Mouse (Mus musculus): ENCODE results near the gene Pnkp. TPM values are rescaled to one million over a fixed set of nuclear protein-coding genes. Genes with fewer than 3 reads are reported as not detected.

Pnkp gene
- polyA plus RNA-seq, 1 experiment from 2014 or later: 23.3 TPM

MicroRNAs within 50 kb of the gene (microRNA counts, 519-probe panel; counts per million panel counts)
- not detected for microRNA mmu-miR-707

Small RNA genes within 50 kb of the gene (microRNA-seq; reads per million reads assigned to microRNA genes)
- not detected for gene Mir707

Other genes with a start within 250 kb of the Pnkp start
- 0.59 and 1.0 TPM in 2 replicates for gene Myh14, start 186.3 kb upstream of the Pnkp start, polyA plus RNA-seq (2016; fragmentation: Nextera tagmentation; extraction: Ambion mirVana)
- not detected in 2 replicates for gene Izumo2, start 148.4 kb upstream of the Pnkp start, polyA plus RNA-seq (2016; fragmentation: Nextera tagmentation; extraction: Ambion mirVana)
- gene Vrk3, start 108.7 kb upstream of the Pnkp start, polyA plus RNA-seq (2016; fragmentation: Nextera tagmentation; extraction: Ambion mirVana): 29.4 and 32.2 TPM in 2 replicates
- gene Zfp473, start 106.1 kb upstream of the Pnkp start, polyA plus RNA-seq (2016; fragmentation: Nextera tagmentation; extraction: Ambion mirVana): 0.78 and 0.98 TPM in 2 replicates
- gene Nup62, start 41.1 kb upstream of the Pnkp start, polyA plus RNA-seq (2016; fragmentation: Nextera tagmentation; extraction: Ambion mirVana): 90.9 and 93.3 TPM in 2 replicates
- 0.78 and 1.1 TPM in 2 replicates for gene Il4i1, start 40.8 kb upstream of the Pnkp start, polyA plus RNA-seq (2016; fragmentation: Nextera tagmentation; extraction: Ambion mirVana)
- 2.6 and 2.7 TPM in 2 replicates for gene Atf5, start 40.5 kb upstream of the Pnkp start, polyA plus RNA-seq (2016; fragmentation: Nextera tagmentation; extraction: Ambion mirVana)
- 105 and 108 TPM in 2 replicates for gene Akt1s1, start 8.1 kb upstream of the Pnkp start, polyA plus RNA-seq (2016; fragmentation: Nextera tagmentation; extraction: Ambion mirVana)
- 60.0 and 61.2 TPM in 2 replicates for gene Tbc1d17, start 8.1 kb upstream of the Pnkp start, polyA plus RNA-seq (2016; fragmentation: Nextera tagmentation; extraction: Ambion mirVana)
- gene Ptov1, start 12.6 kb downstream of the Pnkp start, polyA plus RNA-seq (2016; fragmentation: Nextera tagmentation; extraction: Ambion mirVana): 308 and 321 TPM in 2 replicates
- gene Med25, start 35.6 kb downstream of the Pnkp start, polyA plus RNA-seq (2016; fragmentation: Nextera tagmentation; extraction: Ambion mirVana): 76.8 and 81.2 TPM in 2 replicates
- gene Fuz, start 38.9 kb downstream of the Pnkp start, polyA plus RNA-seq (2016; fragmentation: Nextera tagmentation; extraction: Ambion mirVana): 12.0 and 12.6 TPM in 2 replicates
- 74.5 and 77.2 TPM in 2 replicates for gene Ap2a1, start 72.4 kb downstream of the Pnkp start, polyA plus RNA-seq (2016; fragmentation: Nextera tagmentation; extraction: Ambion mirVana)
- 0.19 TPM in 1 of 2 replicates, not detected in the other for gene Tsks, start 86.1 kb downstream of the Pnkp start, polyA plus RNA-seq (2016; fragmentation: Nextera tagmentation; extraction: Ambion mirVana)
- 10.7 and 11.5 TPM in 2 replicates for gene Cpt1c, start 117.7 kb downstream of the Pnkp start, polyA plus RNA-seq (2016; fragmentation: Nextera tagmentation; extraction: Ambion mirVana)
- 377 and 394 TPM in 2 replicates for gene Prmt1, start 129.4 kb downstream of the Pnkp start, polyA plus RNA-seq (2016; fragmentation: Nextera tagmentation; extraction: Ambion mirVana)
- 59.5 and 60.8 TPM in 2 replicates for gene Irf3, start 140.5 kb downstream of the Pnkp start, polyA plus RNA-seq (2016; fragmentation: Nextera tagmentation; extraction: Ambion mirVana)
- gene Bcl2l12, start 141.6 kb downstream of the Pnkp start, polyA plus RNA-seq (2016; fragmentation: Nextera tagmentation; extraction: Ambion mirVana): 42.1 and 42.5 TPM in 2 replicates
- 37.0 and 41.2 TPM in 2 replicates for gene Scaf1, start 159.2 kb downstream of the Pnkp start, polyA plus RNA-seq (2016; fragmentation: Nextera tagmentation; extraction: Ambion mirVana)
- 79.3 and 79.4 TPM in 2 replicates for gene Rras, start 160.8 kb downstream of the Pnkp start, polyA plus RNA-seq (2016; fragmentation: Nextera tagmentation; extraction: Ambion mirVana)
- gene Prr12, start 195.7 kb downstream of the Pnkp start, polyA plus RNA-seq (2016; fragmentation: Nextera tagmentation; extraction: Ambion mirVana): 7.1 and 7.2 TPM in 2 replicates
- gene Nosip, start 205.3 kb downstream of the Pnkp start, polyA plus RNA-seq (2016; fragmentation: Nextera tagmentation; extraction: Ambion mirVana): 43.3 and 45.7 TPM in 2 replicates
- 13.6 and 14.0 TPM in 2 replicates for gene Prrg2, start 205.5 kb downstream of the Pnkp start, polyA plus RNA-seq (2016; fragmentation: Nextera tagmentation; extraction: Ambion mirVana)
- 290 and 291 TPM in 2 replicates for gene Rcn3, start 235.1 kb downstream of the Pnkp start, polyA plus RNA-seq (2016; fragmentation: Nextera tagmentation; extraction: Ambion mirVana)
- gene Fcgrt, start 246.7 kb downstream of the Pnkp start, polyA plus RNA-seq (2016; fragmentation: Nextera tagmentation; extraction: Ambion mirVana): 28.1 and 28.3 TPM in 2 replicates